Mouse (Mus musculus) left cerebral cortex, adult 11 months (tissue): ENCODE measurements at regions not wholly inside any gene's neighbourhood (a gene's known extent, or its start where the extent isn't known, plus 50 kb on each side); places are given as distances from the start of the nearest gene placed in this dataset.

Source experiments
- DNase-seq: peaks from one replicate; pipeline ENCODE4 v3.0.0; 2022; ENCODE audit warnings: low spot score

GRCm38 (mm10) chr10:65244527-65244926, 1154.5 kb upstream of the Lrrtm3 start:
- no peak for DNase-seq

- no peak for DNase-seq
Observed at GRCm38 (mm10) chr10:65224130-65224529, 1134.1 kb upstream of the Lrrtm3 start.

GRCm38 (mm10) chr10:65221181-65221580, 1131.1 kb upstream of the Lrrtm3 start:
- DNase-seq: no peak

- DNase-seq: no peak
Observed at GRCm38 (mm10) chr10:65219251-65219650, 1129.2 kb upstream of the Lrrtm3 start.

GRCm38 (mm10) chr10:65216226-65216625, 1126.1 kb upstream of the Lrrtm3 start:
- DNase-seq: no peak

GRCm38 (mm10) chr10:65215206-65215605, 1125.1 kb upstream of the Lrrtm3 start:
- peak; percentile 24 for DNase-seq

GRCm38 (mm10) chr10:65183659-65184058, 1093.6 kb upstream of the Lrrtm3 start:
- no peak for DNase-seq

- DNase-seq: no peak
Observed at GRCm38 (mm10) chr10:65182597-65182996, 1092.5 kb upstream of the Lrrtm3 start.

GRCm38 (mm10) chr10:65179101-65179500, 1089.0 kb upstream of the Lrrtm3 start:
- no peak for DNase-seq

- DNase-seq: no peak
Observed at GRCm38 (mm10) chr10:65154131-65154530, 1064.1 kb upstream of the Lrrtm3 start.

- no peak for DNase-seq
Observed at GRCm38 (mm10) chr10:65124940-65125610, 1035.0 kb upstream of the Lrrtm3 start.

- no peak for DNase-seq
Observed at GRCm38 (mm10) chr10:65118212-65118611, 1028.1 kb upstream of the Lrrtm3 start.

- DNase-seq: no peak
Observed at GRCm38 (mm10) chr10:65114586-65114985, 1024.5 kb upstream of the Lrrtm3 start.

GRCm38 (mm10) chr10:65110729-65111128, 1020.7 kb upstream of the Lrrtm3 start:
- DNase-seq: no peak

GRCm38 (mm10) chr10:65107413-65107812, 1017.3 kb upstream of the Lrrtm3 start:
- DNase-seq: no peak

- DNase-seq: no peak
Observed at GRCm38 (mm10) chr10:65084446-65084845, 994.4 kb upstream of the Lrrtm3 start.

GRCm38 (mm10) chr10:65081638-65082037, 991.6 kb upstream of the Lrrtm3 start:
- no peak for DNase-seq

- DNase-seq: no peak
Observed at GRCm38 (mm10) chr10:65058086-65058485, 968.0 kb upstream of the Lrrtm3 start.
